Mouse (Mus musculus): Measurements from ENCODE around the gene Tppp3. TPM values are rescaled to one million over a fixed set of nuclear protein-coding genes. Genes with fewer than 3 reads are reported as not detected.

Gene Tppp3
- polyA plus RNA-seq, 1 experiment from 2014 or later, result 1.4 TPM

GRCm38 (mm10) chr8:105516018-105516645 lies 44.8 kb upstream of the Tppp3 start:
- WGBS (ENCODE audit: insufficient replicate concordance), result 13% methylated on average over 12 of the region's 12 CpGs
- Histone ChIP-seq H3K27ac (ENCODE audit: low read depth) (no peak overlapping the region), H3K4me1 (ENCODE audit: insufficient read depth) (peaks cover 22% of the 10 kb centered on the region), H3K4me2 (ENCODE audit: low read depth, low read length) (peak overlapping the region; percentile 27; the same call in 1 of the 2 replicates), H3K27me3 (ENCODE audit: insufficient read depth, low read length) (peaks cover 36% of the 10 kb centered on the region), H3K9me3 (ENCODE audit: low read length) (no peaks in the 10 kb centered on the region), H3K4me3 (ENCODE audit: low read depth, low read length) (no peak overlapping the region), H3K9ac (replicated peaks) (no peak overlapping the region), H3K36me3 (replicated peaks; ENCODE audit: insufficient read depth, low read length) (0 out of 2 replicates have a peak, but pooled peaks cover under 1% of the 10 kb centered on the region)
- DNase-seq, result peak; percentile 84
- peak; percentile 64 for ATAC-seq
- TF ChIP-seq EP300 (IDR thresholded peaks at IDR 0.05; ENCODE audit: low read depth) (no peak), CTCF (IDR thresholded peaks at IDR 0.05; ENCODE audit: low read depth) (peak; percentile 96)

- peaks cover 22% of the 10 kb centered on the region for H3K4me1 ChIP-seq (ENCODE audit: insufficient read depth)
- WGBS (ENCODE audit: insufficient replicate concordance), result 70% methylated on average over 5 of the region's 5 CpGs
- H3K4me2 ChIP-seq (ENCODE audit: low read depth, low read length), result no peak overlapping the region
- H3K36me3 ChIP-seq (replicated peaks; ENCODE audit: insufficient read depth, low read length), result no peaks in the 10 kb centered on the region
- ATAC-seq, result no peak
- DNase-seq, result no peak
- H3K4me3 ChIP-seq (ENCODE audit: low read depth, low read length), result no peak overlapping the region
- H3K27me3 ChIP-seq (ENCODE audit: insufficient read depth, low read length), result peaks cover 32% of the 10 kb centered on the region
- TF ChIP-seq CTCF (IDR thresholded peaks at IDR 0.05; ENCODE audit: low read depth), result no peak
- no peak for TF ChIP-seq EP300 (IDR thresholded peaks at IDR 0.05; ENCODE audit: low read depth)
- H3K27ac ChIP-seq (ENCODE audit: low read depth), result no peak overlapping the region
- H3K9me3 ChIP-seq (ENCODE audit: low read length), result no peaks in the 10 kb centered on the region
- H3K9ac ChIP-seq (replicated peaks), result no peak overlapping the region
Observed at GRCm38 (mm10) chr8:105514656-105515055, 43.3 kb upstream of the Tppp3 start.

GRCm38 (mm10) chr8:105514194-105514593 lies 42.9 kb upstream of the Tppp3 start:
- WGBS (ENCODE audit: insufficient replicate concordance), result 77% methylated on average over 6 of the region's 6 CpGs
- Histone ChIP-seq H3K9ac (replicated peaks) (no peak overlapping the region), H3K4me3 (ENCODE audit: low read depth, low read length) (no peak overlapping the region), H3K27me3 (ENCODE audit: insufficient read depth, low read length) (peaks cover 28% of the 10 kb centered on the region), H3K9me3 (ENCODE audit: low read length) (no peaks in the 10 kb centered on the region), H3K27ac (ENCODE audit: low read depth) (no peak overlapping the region), H3K36me3 (replicated peaks; ENCODE audit: insufficient read depth, low read length) (no peaks in the 10 kb centered on the region), H3K4me1 (ENCODE audit: insufficient read depth) (peaks cover 18% of the 10 kb centered on the region), H3K4me2 (ENCODE audit: low read depth, low read length) (no peak overlapping the region)
- TF ChIP-seq CTCF (IDR thresholded peaks at IDR 0.05; ENCODE audit: low read depth) (no peak), EP300 (IDR thresholded peaks at IDR 0.05; ENCODE audit: low read depth) (no peak)
- ATAC-seq (no peak), DNase-seq (no peak)

GRCm38 (mm10) chr8:105509997-105510735 lies 38.8 kb upstream of the Tppp3 start:
- H3K27me3 ChIP-seq (ENCODE audit: insufficient read depth, low read length), result no peaks in the 10 kb centered on the region
- ATAC-seq, result no peak
- 34% methylated on average over 12 of the region's 12 CpGs for WGBS (ENCODE audit: insufficient replicate concordance)
- H3K4me1 ChIP-seq (ENCODE audit: insufficient read depth), result no peaks in the 10 kb centered on the region
- TF ChIP-seq EP300 (IDR thresholded peaks at IDR 0.05; ENCODE audit: low read depth) (no peak), CTCF (IDR thresholded peaks at IDR 0.05; ENCODE audit: low read depth) (no peak)
- H3K9ac ChIP-seq (replicated peaks), result no peak overlapping the region
- H3K4me3 ChIP-seq (ENCODE audit: low read depth, low read length), result no peak overlapping the region
- no peak overlapping the region for H3K27ac ChIP-seq (ENCODE audit: low read depth)
- DNase-seq, result no peak
- H3K36me3 ChIP-seq (replicated peaks; ENCODE audit: insufficient read depth, low read length), result no peaks in the 10 kb centered on the region
- H3K9me3 ChIP-seq (ENCODE audit: low read length), result no peaks in the 10 kb centered on the region
- no peak overlapping the region for H3K4me2 ChIP-seq (ENCODE audit: low read depth, low read length)

GRCm38 (mm10) chr8:105508758-105509157 lies 37.4 kb upstream of the Tppp3 start:
- no peaks in the 10 kb centered on the region for H3K4me1 ChIP-seq (ENCODE audit: insufficient read depth)
- H3K27me3 ChIP-seq (ENCODE audit: insufficient read depth, low read length), result no peaks in the 10 kb centered on the region
- H3K9ac ChIP-seq (replicated peaks), result no peak overlapping the region
- no peak for TF ChIP-seq CTCF (IDR thresholded peaks at IDR 0.05; ENCODE audit: low read depth)
- no peak for TF ChIP-seq EP300 (IDR thresholded peaks at IDR 0.05; ENCODE audit: low read depth)
- no peak overlapping the region for H3K4me2 ChIP-seq (ENCODE audit: low read depth, low read length)
- no peak for DNase-seq
- no peaks in the 10 kb centered on the region for H3K36me3 ChIP-seq (replicated peaks; ENCODE audit: insufficient read depth, low read length)
- 57% methylated on average over 1 of the region's 2 CpGs for WGBS (ENCODE audit: insufficient replicate concordance)
- H3K9me3 ChIP-seq (ENCODE audit: low read length), result no peaks in the 10 kb centered on the region
- H3K4me3 ChIP-seq (ENCODE audit: low read depth, low read length), result no peak overlapping the region
- ATAC-seq, result no peak
- no peak overlapping the region for H3K27ac ChIP-seq (ENCODE audit: low read depth)

GRCm38 (mm10) chr8:105506977-105507376 lies 35.7 kb upstream of the Tppp3 start:
- Histone ChIP-seq H3K27ac (ENCODE audit: low read depth) (no peak overlapping the region), H3K27me3 (ENCODE audit: insufficient read depth, low read length) (no peaks in the 10 kb centered on the region), H3K36me3 (replicated peaks; ENCODE audit: insufficient read depth, low read length) (no peaks in the 10 kb centered on the region), H3K9ac (replicated peaks) (no peak overlapping the region), H3K4me1 (ENCODE audit: insufficient read depth) (no peaks in the 10 kb centered on the region), H3K4me3 (ENCODE audit: low read depth, low read length) (no peak overlapping the region), H3K9me3 (ENCODE audit: low read length) (no peaks in the 10 kb centered on the region), H3K4me2 (ENCODE audit: low read depth, low read length) (no peak overlapping the region)
- DNase-seq (no peak), ATAC-seq (no peak)
- TF ChIP-seq EP300 (IDR thresholded peaks at IDR 0.05; ENCODE audit: low read depth) (no peak), CTCF (IDR thresholded peaks at IDR 0.05; ENCODE audit: low read depth) (no peak)
- 63% methylated on average over 6 of the region's 6 CpGs for WGBS (ENCODE audit: insufficient replicate concordance)
